Mouse (Mus musculus): ENCODE measurements around the gene Kif21b. TPM values are rescaled to one million over a fixed set of nuclear protein-coding genes. Genes with fewer than 3 reads are reported as not detected.
A peak's percentile ranks its signal among the peaks of the same experiment; 100 is the strongest.

The Kif21b gene
- total and polyA plus RNA-seq, 3 experiments, result 4.0 to 34.0 TPM; not detected in 1

GRCm38 (mm10) chr1:136135046-136135445 is 3.9 kb downstream of the Kif21b start (continued):
- TF ChIP-seq SIN3A (IDR thresholded peaks at IDR 0.05; ENCODE audit: low read length) (peak; percentile 87), POLR2AphosphoS2 (IDR thresholded peaks at IDR 0.05; ENCODE audit: low read length) (peak; percentile 32; the same call in 1 of the 2 replicates), MYC (IDR thresholded peaks at IDR 0.05; ENCODE audit: low read depth, low read length) (0 out of 2 replicates have a peak, but pooled peaks have one; percentile 41)

GRCm38 (mm10) chr1:136135777-136136444 is 4.7 kb downstream of the Kif21b start:
- Histone ChIP-seq H3K4me3 (ENCODE audit: control insufficient read depth in 1 of 2, insufficient read depth in 1 of 2, low read depth in 2 of 2, low read length in 2 of 2) (no peak overlapping the region; a peak in 1 of 4 replicates), H3K4me1 (ENCODE audit: control insufficient read depth in 1 of 2, insufficient read depth in 2 of 2, low read length in 2 of 2) (peaks cover 34 to 61% of the 10 kb centered on the region in 2 experiments), H3K27ac (ENCODE audit: control insufficient read depth, low read depth, low read length) (peak overlapping the region; percentile 78), H3K9me3 (replicated peaks; ENCODE audit: insufficient read depth, low read length) (no peaks in the 10 kb centered on the region), H3K27me3 (ENCODE audit: control insufficient read depth in 1 of 2, insufficient read depth in 2 of 2, low read length in 2 of 2) (no peaks in the 10 kb centered on the region), H3K36me3 (ENCODE audit: control insufficient read depth in 1 of 2, insufficient read depth in 2 of 2, low read length in 2 of 2) (peaks cover 0 to 37% of the 10 kb centered on the region in 2 experiments; a peak in 3 of 4 replicates), H3K79me2 (ENCODE audit: control insufficient read depth, insufficient read depth, low read length, poor library complexity) (peaks cover 21% of the 10 kb centered on the region), H3K9ac (ENCODE audit: control insufficient read depth, low read depth, low read length, poor library complexity, severe bottlenecking) (peak overlapping the region; percentile 50)
- TF ChIP-seq GABPA (IDR thresholded peaks at IDR 0.05; ENCODE audit: low read depth, low read length) (no peak), MYB (IDR thresholded peaks at IDR 0.05; ENCODE audit: low read depth, low read length) (no peak), EP300 (IDR thresholded peaks at IDR 0.05; ENCODE audit: low read depth in 1 of 2, low read length in 2 of 2) (no peak), RCOR1 (IDR thresholded peaks at IDR 0.05; ENCODE audit: low read depth, low read length) (no peak), USF1 (IDR thresholded peaks at IDR 0.05; ENCODE audit: low read depth, low read length) (no peak), E2F4 (IDR thresholded peaks at IDR 0.05; ENCODE audit: borderline replicate concordance, low read depth, low read length) (no peak), MXI1 (IDR thresholded peaks at IDR 0.05; ENCODE audit: low read depth, low read length) (no peak), CHD2 (IDR thresholded peaks at IDR 0.05; ENCODE audit: low read length) (no peak), ZNF384 (IDR thresholded peaks at IDR 0.05; ENCODE audit: low read depth, low read length) (no peak), ZKSCAN1 (IDR thresholded peaks at IDR 0.05; ENCODE audit: low read depth, low read length) (no peak), TAL1 (IDR thresholded peaks at IDR 0.05; ENCODE audit: low read length) (no peak), CHD1 (IDR thresholded peaks at IDR 0.05; ENCODE audit: low read depth, low read length) (no peak), USF2 (IDR thresholded peaks at IDR 0.05; ENCODE audit: borderline replicate concordance in 1 of 2, insufficient read depth in 1 of 2, low read depth in 1 of 2, low read length in 2 of 2) (no peak), SIN3A (IDR thresholded peaks at IDR 0.05; ENCODE audit: low read length) (no peak), MAX (IDR thresholded peaks at IDR 0.05; ENCODE audit: low read length) (no peak), KAT2A (conservative IDR thresholded peaks at IDR 0.05; ENCODE audit: low read depth, low read length) (no peak)
- DNase-seq (ENCODE audit: low read depth, low spot score), result no peak
